Mouse (Mus musculus): Measurements from ENCODE around the gene Abhd14b. TPM values are rescaled to one million over a fixed set of nuclear protein-coding genes. Genes with fewer than 3 reads are reported as not detected.

Gene Abhd14b
- total and polyA plus RNA-seq, 3 experiments: 3.4 to 6.5 TPM; not detected in 1

DNA sequence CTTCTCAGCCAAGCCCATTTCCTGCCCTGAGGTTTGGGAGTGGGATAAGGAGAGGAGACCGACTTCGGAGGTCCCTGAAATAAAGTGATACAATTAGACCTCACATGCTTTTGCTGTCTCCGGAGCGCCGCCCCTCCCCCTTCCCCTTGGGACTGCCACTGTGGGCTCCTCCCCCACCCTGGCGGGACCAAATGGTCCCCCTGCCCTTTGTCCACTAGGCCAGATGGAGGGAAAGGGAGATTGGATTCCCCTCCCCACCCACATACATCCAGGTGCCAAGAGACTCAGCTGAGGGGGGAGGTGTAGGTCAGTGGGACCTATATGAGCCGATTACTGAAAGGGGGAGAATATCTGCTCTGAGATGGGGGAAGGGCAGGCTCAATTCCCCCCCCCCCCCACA, 5.6 kb downstream of the Abhd14b start:
- no peak for TF ChIP-seq NRF1 (IDR thresholded peaks at IDR 0.05; ENCODE audit: insufficient read depth, low read depth, low read length, poor library complexity, severe bottlenecking)
- TF ChIP-seq CHD2 (IDR thresholded peaks at IDR 0.05; ENCODE audit: low read length): peak; percentile 9; the same call in 1 of the 2 replicates
- H3K4me1 ChIP-seq (ENCODE audit: control insufficient read depth in 1 of 2, insufficient read depth in 2 of 2, low read length in 2 of 2): peaks cover 0 to 4% of the 10 kb centered on the region in 2 experiments; a peak in 2 of 4 replicates
- no peak overlapping the region for H3K27ac ChIP-seq (ENCODE audit: control insufficient read depth, low read depth, low read length)
- no peaks in the 10 kb centered on the region for H3K27me3 ChIP-seq (ENCODE audit: control insufficient read depth in 1 of 2, insufficient read depth in 2 of 2, low read length in 2 of 2)
- H3K9me3 ChIP-seq (replicated peaks; ENCODE audit: insufficient read depth, low read length): no peaks in the 10 kb centered on the region
- peak overlapping the region; percentile 66 to 95 for H3K4me3 ChIP-seq (ENCODE audit: control insufficient read depth in 1 of 2, insufficient read depth in 1 of 2, low read depth in 2 of 2, low read length in 2 of 2)
- peaks cover 3% of the 10 kb centered on the region; the same call in 1 of the 2 replicates for H3K79me2 ChIP-seq (ENCODE audit: control insufficient read depth, insufficient read depth, low read length, poor library complexity)
- peaks cover 0 to 2% of the 10 kb centered on the region in 2 experiments; a peak in 2 of 4 replicates for H3K36me3 ChIP-seq (ENCODE audit: control insufficient read depth in 1 of 2, insufficient read depth in 2 of 2, low read length in 2 of 2)
- no peak for DNase-seq (ENCODE audit: low read depth, low spot score)
- H3K9ac ChIP-seq (ENCODE audit: control insufficient read depth, low read depth, low read length, poor library complexity, severe bottlenecking): peak overlapping the region; percentile 65

DNA sequence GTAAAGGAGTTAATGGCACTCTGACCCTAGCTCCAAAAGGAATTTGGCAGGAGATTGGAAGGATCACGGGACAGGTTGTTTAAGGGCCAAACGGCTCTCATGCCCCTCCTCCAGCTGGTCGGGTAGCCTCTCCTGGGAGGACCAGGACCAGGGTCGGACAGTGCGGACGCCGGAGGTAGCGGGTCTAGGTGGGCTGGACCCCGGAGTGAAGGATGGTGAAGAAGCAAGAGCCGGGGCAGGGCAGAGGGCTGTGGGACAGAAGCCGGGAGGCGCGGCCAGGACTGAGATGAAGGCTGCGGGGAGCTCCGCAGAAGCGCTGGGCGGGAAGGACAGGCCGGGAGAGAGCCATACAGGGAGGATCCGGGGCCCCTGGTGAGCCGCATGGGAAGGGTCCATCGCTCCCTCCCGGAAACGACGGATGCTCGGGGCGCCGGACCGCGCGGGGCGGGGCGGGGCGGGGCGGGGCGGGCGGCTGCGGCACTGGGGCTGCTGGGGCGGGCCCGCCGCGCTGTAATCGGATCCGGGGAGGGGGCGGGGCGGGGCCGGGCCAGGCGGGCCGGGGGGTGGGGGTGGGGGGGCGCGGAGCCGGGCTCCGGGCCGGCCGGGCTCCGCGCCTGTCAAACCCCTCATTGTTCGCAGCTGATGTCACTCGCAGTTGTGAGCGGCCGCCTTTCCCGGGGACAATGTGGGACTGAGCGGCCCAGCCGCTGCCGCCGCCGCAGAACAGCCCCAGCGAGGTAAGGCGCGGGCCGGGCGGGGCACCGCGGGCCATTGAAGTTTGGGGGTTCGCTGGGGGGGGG, 6.2 kb downstream of the Abhd14b start, which contains the start of gene Pcbp4:
Gene Pcbp4, plus strand, starts transcription at position 21 of the 800 bp plus-strand sequence.
- H3K9ac ChIP-seq (ENCODE audit: control insufficient read depth, low read depth, low read length, poor library complexity, severe bottlenecking): peak within 1 kb of the TSS; percentile 75
- peaks cover 0 to 3% of the 10 kb centered on the region in 2 experiments; a peak in 2 of 4 replicates for H3K4me1 ChIP-seq (ENCODE audit: control insufficient read depth in 1 of 2, insufficient read depth in 2 of 2, low read length in 2 of 2)
- H3K79me2 ChIP-seq (ENCODE audit: control insufficient read depth, insufficient read depth, low read length, poor library complexity): peaks cover 3% of the 10 kb centered on the region; the same call in 1 of the 2 replicates
- peaks cover 0 to 2% of the 10 kb centered on the region in 2 experiments; a peak in 2 of 4 replicates for H3K36me3 ChIP-seq (ENCODE audit: control insufficient read depth in 1 of 2, insufficient read depth in 2 of 2, low read length in 2 of 2)
- peak; percentile 55 for DNase-seq (ENCODE audit: low read depth, low spot score)
- H3K9me3 ChIP-seq (replicated peaks; ENCODE audit: insufficient read depth, low read length): no peaks in the 10 kb centered on the region
- peak within 1 kb of the TSS; percentile 66 to 95 for H3K4me3 ChIP-seq (ENCODE audit: control insufficient read depth in 1 of 2, insufficient read depth in 1 of 2, low read depth in 2 of 2, low read length in 2 of 2)
- TF ChIP-seq CTCF (IDR thresholded peaks at IDR 0.05 in 2 of 3, conservative IDR thresholded peaks at IDR 0.05 in 1 of 3; ENCODE audit: control insufficient read depth in 1 of 3, insufficient read depth in 1 of 3, low read depth in 2 of 3, low read length in 3 of 3, poor library complexity in 1 of 3, severe bottlenecking in 1 of 3): no peak
- TF ChIP-seq POLR2A (IDR thresholded peaks at IDR 0.05; ENCODE audit: control insufficient read depth in 1 of 2, insufficient read depth in 1 of 2, low read depth in 1 of 2, low read length in 2 of 2, poor library complexity in 1 of 2): peak in 1 of 2 experiments; percentile 51; a peak in 2 of 4 replicates
- TF ChIP-seq NELFE (IDR thresholded peaks at IDR 0.05; ENCODE audit: low read depth, low read length): peak; percentile 18; the same call in 1 of the 2 replicates
- TF ChIP-seq JUND (IDR thresholded peaks at IDR 0.05; ENCODE audit: low read depth, low read length): no peak
- no peak for TF ChIP-seq EP300 (IDR thresholded peaks at IDR 0.05; ENCODE audit: low read depth in 1 of 2, low read length in 2 of 2)
- TF ChIP-seq ZC3H11A (IDR thresholded peaks at IDR 0.05; ENCODE audit: low read depth, low read length): no peak
- no peak for TF ChIP-seq TBP (IDR thresholded peaks at IDR 0.05; ENCODE audit: low read depth, low read length)
- 0 out of 2 replicates have a peak, but pooled peaks have one; percentile 36 for TF ChIP-seq SIN3A (IDR thresholded peaks at IDR 0.05; ENCODE audit: low read length)
- TF ChIP-seq GABPA (IDR thresholded peaks at IDR 0.05; ENCODE audit: low read depth, low read length): no peak
- H3K27ac ChIP-seq (ENCODE audit: control insufficient read depth, low read depth, low read length): no peak within 1 kb of the TSS
- no peaks in the 10 kb centered on the region for H3K27me3 ChIP-seq (ENCODE audit: control insufficient read depth in 1 of 2, insufficient read depth in 2 of 2, low read length in 2 of 2)

Measured in MEL (cell line).